Mouse (Mus musculus) lung, adult 2 months (tissue): Measurements from ENCODE around the gene Zbtb14.

Experiments used
- CTCF ChIP-seq: fragments of 200-500 bp; IDR thresholded peaks from 2 replicates; pipeline ENCODE4 v1.5.1; 2011; ENCODE audit warnings: mild to moderate bottlenecking, low read length, control low read depth; ENCODE audit not compliant: insufficient read depth
- POLR2A ChIP-seq: fragments of 200-500 bp; IDR thresholded peaks from 2 replicates; pipeline ENCODE4 v1.6.1; 2011; ENCODE audit warnings: low read depth, mild to moderate bottlenecking, control low read depth, low read length, borderline replicate concordance; ENCODE audit errors: extremely low read depth

GRCm38 (mm10) chr17:69346056-69346455 lies 36.8 kb upstream of the Zbtb14 start:
- TF ChIP-seq CTCF: no peak
- no peak for TF ChIP-seq POLR2A
